Mouse (Mus musculus): ENCODE results near the gene 1700056E22Rik.

The 1700056E22Rik gene

GRCm38 (mm10) chr1:184017606-184018005 lies 16.5 kb downstream of the 1700056E22Rik start:
- no peak for DNase-seq

- no peak for DNase-seq
Measured at GRCm38 (mm10) chr1:184015995-184016730, 17.9 kb downstream of the 1700056E22Rik start.

GRCm38 (mm10) chr1:184014091-184014490 lies 20.0 kb downstream of the 1700056E22Rik start:
- no peak for DNase-seq

- no peak for DNase-seq
Measured at GRCm38 (mm10) chr1:184013106-184013505, 21.0 kb downstream of the 1700056E22Rik start, which contains the start of gene Dusp10. Gene Dusp10, plus strand, starts transcription at chr1:184013302.

GRCm38 (mm10) chr1:184011311-184011710 lies 22.8 kb downstream of the 1700056E22Rik start:
- DNase-seq, result no peak

- DNase-seq, result no peak
Measured at GRCm38 (mm10) chr1:184006086-184006485, 28.0 kb downstream of the 1700056E22Rik start.

GRCm38 (mm10) chr1:184005315-184006058 lies 28.6 kb downstream of the 1700056E22Rik start:
- DNase-seq, result no peak

- no peak for DNase-seq
Measured at GRCm38 (mm10) chr1:184004311-184004710, 29.8 kb downstream of the 1700056E22Rik start.

- DNase-seq, result no peak
Measured at GRCm38 (mm10) chr1:184002470-184002869, 31.6 kb downstream of the 1700056E22Rik start.

GRCm38 (mm10) chr1:183997207-183997606 lies 36.9 kb downstream of the 1700056E22Rik start:
- DNase-seq, result no peak

GRCm38 (mm10) chr1:183991921-183992320 lies 42.2 kb downstream of the 1700056E22Rik start:
- no peak for DNase-seq

GRCm38 (mm10) chr1:183987711-183988245 lies 46.3 kb downstream of the 1700056E22Rik start:
- DNase-seq, result no peak
